Mouse (Mus musculus) adrenal gland, postnatal 14 days (tissue): Measurements from ENCODE around the gene Stard13. TPM values are rescaled to one million over a fixed set of nuclear protein-coding genes. Genes with fewer than 3 reads are reported as not detected.
A peak's percentile ranks its signal among the peaks of the same experiment; 100 is the strongest.

Experiments used
- DNase-seq: peaks from one replicate; pipeline ENCODE4 v3.0.0; 2021; ENCODE audit warnings: mixed read lengths
- total RNA-seq: library from RNA; stranded (reverse); gene quantifications from 2 replicates; pipeline ENCODE4 v1.2.3, GENCODE M21; 2021

Gene Stard13
- total RNA-seq, 1 experiment from 2014 or later, result 27.8 TPM

- DNase-seq, result peak; percentile 29
These were observed 95.7 kb downstream of the Stard13 start for GRCm38 (mm10) chr5:151137901-151138300.

GRCm38 (mm10) chr5:151137311-151137710, 96.3 kb downstream of the Stard13 start:
- DNase-seq, result no peak

- no peak for DNase-seq
These were observed 97.7 kb downstream of the Stard13 start for GRCm38 (mm10) chr5:151135965-151136364.

- no peak for DNase-seq
These were observed 98.4 kb downstream of the Stard13 start for GRCm38 (mm10) chr5:151135078-151135826.

- no peak for DNase-seq
These were observed 99.4 kb downstream of the Stard13 start for GRCm38 (mm10) chr5:151134202-151134601.

- no peak for DNase-seq
These were observed 99.9 kb downstream of the Stard13 start for GRCm38 (mm10) chr5:151133744-151134143.

- DNase-seq, result no peak
These were observed 103.9 kb downstream of the Stard13 start for GRCm38 (mm10) chr5:151129762-151130161.

- DNase-seq, result no peak
These were observed 106.3 kb downstream of the Stard13 start for GRCm38 (mm10) chr5:151127298-151127717.

GRCm38 (mm10) chr5:151126608-151127005, 107.0 kb downstream of the Stard13 start:
- no peak for DNase-seq

- DNase-seq, result no peak
These were observed 107.5 kb downstream of the Stard13 start for GRCm38 (mm10) chr5:151125985-151126607.

- DNase-seq, result no peak
These were observed 115.8 kb downstream of the Stard13 start for GRCm38 (mm10) chr5:151117846-151118245.

GRCm38 (mm10) chr5:151116192-151116887, 117.3 kb downstream of the Stard13 start:
- no peak for DNase-seq

- no peak for DNase-seq
These were observed 120.9 kb downstream of the Stard13 start for GRCm38 (mm10) chr5:151112743-151113142.

- DNase-seq, result no peak
These were observed 122.4 kb downstream of the Stard13 start for GRCm38 (mm10) chr5:151111080-151111871.

GRCm38 (mm10) chr5:151110461-151110908, 123.2 kb downstream of the Stard13 start:
- peak; percentile 30 for DNase-seq

GRCm38 (mm10) chr5:151109822-151110221, 123.8 kb downstream of the Stard13 start:
- no peak for DNase-seq

GRCm38 (mm10) chr5:151108955-151109354, 124.7 kb downstream of the Stard13 start:
- no peak for DNase-seq

- peak; percentile 8 for DNase-seq
These were observed 125.2 kb downstream of the Stard13 start for GRCm38 (mm10) chr5:151108291-151108897.

GRCm38 (mm10) chr5:151106841-151107240, 126.8 kb downstream of the Stard13 start:
- DNase-seq, result no peak

- no peak for DNase-seq
These were observed 128.3 kb downstream of the Stard13 start for GRCm38 (mm10) chr5:151105054-151105971.
